Comparison of ENCODE assay signal across 8 mouse cellular contexts in genomic region chr19:46501401-46502068, GRCm38 (mm10). TPM values are rescaled to one million over a fixed set of nuclear protein-coding genes. Genes with fewer than 3 reads are reported as not detected.
DNase-seq lines count a peak whose midpoint lies in the region; ATAC-seq and TF ChIP-seq lines count a peak whose summit lies in the region.

Gene Trim8, plus strand, starts transcription at chr19:46501702.

- H3K79me2 ChIP-seq in liver, adult 2 months (ENCODE audit: control insufficient read depth, insufficient read depth, low read length): peaks cover 32% of the 10 kb centered on the region; the same call in 1 of the 2 replicates

- peak within 1 kb of the TSS; percentile 84 for H3K9ac ChIP-seq in embryonic facial prominence, embryonic 15.5 days
- H3K9ac ChIP-seq in heart, embryonic 11.5 days (ENCODE audit: low read depth, low read length): peak within 1 kb of the TSS; percentile 98
- H3K9ac ChIP-seq in kidney, embryonic 15.5 days: peak within 1 kb of the TSS; percentile 99
- peak within 1 kb of the TSS; percentile 99 for H3K9ac ChIP-seq in liver, adult 2 months (ENCODE audit: low read depth, low read length)

- H3K36me3 ChIP-seq in embryonic facial prominence, embryonic 15.5 days: peaks cover 4% of the 10 kb centered on the region; the same call in 1 of the 2 replicates
- peaks cover 7% of the 10 kb centered on the region for H3K36me3 ChIP-seq in heart, embryonic 11.5 days (ENCODE audit: control insufficient read depth, insufficient read depth, low read length)
- H3K36me3 ChIP-seq in kidney, embryonic 15.5 days: peaks cover 19% of the 10 kb centered on the region
- H3K36me3 ChIP-seq in liver, adult 2 months (ENCODE audit: control insufficient read depth, insufficient read depth, low read length): peaks cover under 1% of the 10 kb centered on the region; the same call in 1 of the 2 replicates

- peak; percentile 80 for TF ChIP-seq POLR2A in liver, adult 2 months (IDR thresholded peaks at IDR 0.05; ENCODE audit: extremely low read depth, insufficient read depth, low read length)

- 0% methylated on average over 53 of the region's 64 CpGs for WGBS in embryonic facial prominence, embryonic 15.5 days
- WGBS in heart, embryonic 11.5 days (ENCODE audit: insufficient replicate concordance): under 1% methylated on average over 45 of the region's 64 CpGs
- under 1% methylated on average over 53 of the region's 64 CpGs for whole genome bisulfite sequencing in kidney, embryonic 15.5 days
- under 1% methylated on average over 63 of the region's 64 CpGs for WGBS in liver, adult 2 months

- peak within 1 kb of the TSS; percentile 87 for H3K4me3 ChIP-seq in embryonic facial prominence, embryonic 15.5 days (replicated peaks)
- H3K4me3 ChIP-seq in heart, embryonic 11.5 days (ENCODE audit: low read depth, low read length): peak within 1 kb of the TSS; percentile 85
- H3K4me3 ChIP-seq in kidney, embryonic 15.5 days (replicated peaks): peak within 1 kb of the TSS; percentile 95
- H3K4me3 ChIP-seq in liver, adult 2 months (ENCODE audit: insufficient read depth, low read depth, low read length): peak within 1 kb of the TSS; percentile 84

- DNase-seq in B cell, adult 2 months: peak; percentile 69 to 74
- peak; percentile 62 to 76 for DNase-seq in adrenal gland, postnatal 4 days (ENCODE audit: low spot score in 2 of 2)
- DNase-seq in liver, adult 2 months (ENCODE audit: extremely low read depth, low read depth, low spot score): peak; percentile 79
- DNase-seq in spleen, postnatal 4 days (ENCODE audit: low spot score in 2 of 2): peak; percentile 67 to 87

- H3K9me3 ChIP-seq in embryonic facial prominence, embryonic 15.5 days (replicated peaks): no peaks in the 10 kb centered on the region
- H3K9me3 ChIP-seq in heart, embryonic 11.5 days (replicated peaks; ENCODE audit: control insufficient read depth, low read length): no peaks in the 10 kb centered on the region
- H3K9me3 ChIP-seq in kidney, embryonic 15.5 days (replicated peaks): no peaks in the 10 kb centered on the region

- H3K4me1 ChIP-seq in embryonic facial prominence, embryonic 15.5 days: peaks cover 36% of the 10 kb centered on the region
- H3K4me1 ChIP-seq in heart, embryonic 11.5 days (ENCODE audit: control insufficient read depth, insufficient read depth, low read length): peaks cover 25% of the 10 kb centered on the region
- H3K4me1 ChIP-seq in kidney, embryonic 15.5 days: peaks cover 31% of the 10 kb centered on the region
- peaks cover 16% of the 10 kb centered on the region for H3K4me1 ChIP-seq in liver, adult 2 months (ENCODE audit: control insufficient read depth, insufficient read depth, low read length)

- H3K27ac ChIP-seq in embryonic facial prominence, embryonic 15.5 days (replicated peaks): peak within 1 kb of the TSS; percentile 98
- H3K27ac ChIP-seq in heart, embryonic 11.5 days (ENCODE audit: low read depth, low read length): peak within 1 kb of the TSS; percentile 99
- H3K27ac ChIP-seq in kidney, embryonic 15.5 days: peak within 1 kb of the TSS; percentile 100
- H3K27ac ChIP-seq in liver, adult 2 months (replicated peaks; ENCODE audit: insufficient read depth, low read depth, low read length): peak within 1 kb of the TSS; percentile 99

- H3K27me3 ChIP-seq in embryonic facial prominence, embryonic 15.5 days: no peaks in the 10 kb centered on the region
- H3K27me3 ChIP-seq in heart, embryonic 11.5 days (ENCODE audit: control insufficient read depth, insufficient read depth, low read length): no peaks in the 10 kb centered on the region
- no peaks in the 10 kb centered on the region for H3K27me3 ChIP-seq in kidney, embryonic 15.5 days
- no peaks in the 10 kb centered on the region for H3K27me3 ChIP-seq in liver, adult 2 months (ENCODE audit: control insufficient read depth, insufficient read depth, low read length)

- H3K4me2 ChIP-seq in embryonic facial prominence, embryonic 15.5 days (replicated peaks): peak within 1 kb of the TSS; percentile 94
- peak within 1 kb of the TSS; percentile 98 for H3K4me2 ChIP-seq in heart, embryonic 11.5 days
- peak within 1 kb of the TSS; percentile 75 for H3K4me2 ChIP-seq in kidney, embryonic 15.5 days

- ATAC-seq in embryonic facial prominence, embryonic 15.5 days (ENCODE audit: insufficient number of reproducible peaks, low FRiP score, low TSS enrichment, low read depth): peak; percentile 52
- peak; percentile 39 for ATAC-seq in heart, embryonic 11.5 days (replicated peaks; ENCODE audit: insufficient number of reproducible peaks, low FRiP score, low TSS enrichment)
- ATAC-seq in kidney, embryonic 15.5 days (replicated peaks; ENCODE audit: low FRiP score): peak; percentile 46
- no peak for ATAC-seq in monocyte, adult 5-6 weeks (replicated peaks; ENCODE audit: insufficient number of reproducible peaks, low FRiP score, low TSS enrichment, poor library complexity, severe bottlenecking)

- TF ChIP-seq CTCF in liver, adult 2 months (IDR thresholded peaks at IDR 0.05; ENCODE audit: low read depth, low read length): no peak

RNA-seq across cellular contexts. Expression of gene Trim8, which starts in this region (rescaled TPM):
- total RNA-seq in adrenal gland, postnatal 4 days (2021): 10 to 100 TPM; 60.5 to 70.3 TPM
- polyA plus RNA-seq in embryonic facial prominence, embryonic 15.5 days (2015; fragmentation: Nextera tagmentation; extraction: Ambion mirVana): 20.7 and 21.7 TPM in 2 replicates
- polyA plus RNA-seq in heart, embryonic 11.5 days (2014; fragmentation: Nextera tagmentation; extraction: Ambion mirVana): 18.0 and 18.6 TPM in 2 replicates
- 24.6 and 28.7 TPM in 2 replicates for polyA plus RNA-seq in kidney, embryonic 15.5 days (2015; fragmentation: Nextera tagmentation; extraction: Ambion mirVana)
- total RNA-seq in liver, adult 2 months (2014; rRNA removed): 7.3 and 9.9 TPM in 2 replicates
- polyA plus RNA-seq in liver, adult 2 months (2012; rRNA removed): 17.7 and 20.0 TPM in 2 replicates
- total RNA-seq in monocyte, adult 5-6 weeks (2017): 35.4 to 50.0 TPM (median 39.9 TPM) in 3 replicates
